Mouse (Mus musculus) brain, embryonic 14.5 days (tissue): ENCODE measurements around the gene Dusp3.

Source experiments
- CTCF ChIP-seq: fragments of 200-500 bp; IDR thresholded peaks from 2 replicates; pipeline ENCODE4 v1.5.1; 2012; ENCODE audit warnings: inconsistent platforms, mild to moderate bottlenecking, moderate library complexity, borderline replicate concordance; ENCODE audit not compliant: insufficient read depth, insufficient read length; ENCODE audit errors: extremely low read depth
- POLR2A ChIP-seq: fragments of 200-500 bp; IDR thresholded peaks from 2 replicates; pipeline ENCODE4 v1.6.1; 2012; ENCODE audit warnings: mild to moderate bottlenecking, inconsistent platforms, borderline replicate concordance; ENCODE audit not compliant: poor library complexity, insufficient read depth, insufficient read length, severe bottlenecking; ENCODE audit errors: extremely low read depth

GRCm38 (mm10) chr11:102029966-102030365 is 43.2 kb upstream of the Dusp3 start:
- TF ChIP-seq CTCF, result peak; percentile 7; the same call in 1 of the 2 replicates
- no peak for TF ChIP-seq POLR2A
